Mouse (Mus musculus): ENCODE data around the gene Vps54. TPM values are rescaled to one million over a fixed set of nuclear protein-coding genes. Genes with fewer than 3 reads are reported as not detected.
"Not testable (repeated sequence)": the region's sequence is repeated elsewhere in the genome, so short reads cannot be mapped to it uniquely, and the experiment has no call there.

Gene Vps54
- total RNA-seq (2012; rRNA removed) (20.4 and 24.7 TPM in 2 replicates), total RNA-seq (2014; rRNA removed) (37.5 and 43.5 TPM in 2 replicates), polyA plus RNA-seq (2012; ENCODE audit: insufficient read length, low read depth) (22.7 and 22.9 TPM in 2 replicates)

GRCm38 (mm10) chr11:21239021-21239661 lies at the start of gene Vps54:
Gene Vps54 (plus strand): TSS chr11:21239281.
- Histone ChIP-seq H3K79me2 (replicated peaks; ENCODE audit: control insufficient read depth, extremely low read depth, insufficient read depth, poor library complexity, severe bottlenecking) (peaks cover 45% of the 10 kb centered on the region), H3K4me1 (ENCODE audit: control insufficient read depth in 1 of 2, insufficient read depth in 2 of 2) (peaks cover 3 to 31% of the 10 kb centered on the region in 2 experiments; a peak in 3 of 4 replicates), H3K4me3 (replicated peaks in 1 of 3; ENCODE audit: low read depth in 2 of 3, low read length in 2 of 3, poor library complexity in 1 of 3) (peak within 1 kb of the TSS; percentile 71 to 99 (median 97)), H3K27ac (ENCODE audit: insufficient read depth, low read depth) (peak within 1 kb of the TSS; percentile 79), H3K27me3 (replicated peaks) (no peaks in the 10 kb centered on the region), H3K9me3 (replicated peaks; ENCODE audit: low read length) (no peaks in the 10 kb centered on the region), H3K4me2 (ENCODE audit: insufficient read depth, low read depth, poor library complexity, severe bottlenecking) (peak within 1 kb of the TSS; percentile 88), H3K36me3 (replicated peaks in 1 of 2; ENCODE audit: control insufficient read depth in 1 of 2, insufficient read depth in 1 of 2, low read length in 1 of 2) (no peaks in the 10 kb centered on the region), H3K9ac (ENCODE audit: insufficient read depth, low read depth) (peak within 1 kb of the TSS; percentile 87)
- TF ChIP-seq POLR2A (IDR thresholded peaks at IDR 0.05; ENCODE audit: low read depth, low read length), result peak; percentile 34; the same call in 1 of the 2 replicates
- TF ChIP-seq MXI1 (IDR thresholded peaks at IDR 0.05; ENCODE audit: low read depth, low read length), result peak; percentile 13; the same call in 1 of the 2 replicates
- TF ChIP-seq BHLHE40 (IDR thresholded peaks at IDR 0.05; ENCODE audit: low read depth, low read length), result 0 out of 2 replicates have a peak, but pooled peaks have one; percentile 13
- 0 out of 2 replicates have a peak, but pooled peaks have one; percentile 23 for TF ChIP-seq HCFC1 (IDR thresholded peaks at IDR 0.05; ENCODE audit: low read depth, low read length)
- TF ChIP-seq IRF4 (IDR thresholded peaks at IDR 0.05; ENCODE audit: low read depth, low read length), result peak; percentile 52; the same call in 1 of the 2 replicates
- no peak for TF ChIP-seq JUN (IDR thresholded peaks at IDR 0.05; ENCODE audit: insufficient read depth, low read depth, low read length)
- peak; percentile 99 for TF ChIP-seq UBTF (IDR thresholded peaks at IDR 0.05; ENCODE audit: low read depth, low read length)
- TF ChIP-seq ZKSCAN1 (IDR thresholded peaks at IDR 0.05; ENCODE audit: borderline replicate concordance, low read depth, low read length), result no peak
- dilution Hi-C loops (cut with MboI; ENCODE audit: extremely low pct_ligation_motif_present, extremely low pct_unique_long_range_greater_than_20kb, low sequenced_read_pairs) (no loop called here), in situ Hi-C loops (cut with MboI; ENCODE audit: low pct_ligation_motif_present, low pct_unique_long_range_greater_than_20kb, low sequenced_read_pairs) (no loop called here)
- peak; percentile 45 for DNase-seq (ENCODE audit: extremely low read depth)

GRCm38 (mm10) chr11:21191821-21192220 lies 47.3 kb upstream of the Vps54 start:
- H3K27me3 ChIP-seq (replicated peaks); H3K4me3 ChIP-seq (replicated peaks in 1 of 3; ENCODE audit: low read depth in 2 of 3, low read length in 2 of 3, poor library complexity in 1 of 3); H3K4me1 ChIP-seq (ENCODE audit: control insufficient read depth in 1 of 2, insufficient read depth in 2 of 2); H3K27ac ChIP-seq (ENCODE audit: insufficient read depth, low read depth); dilution Hi-C loops (cut with MboI; ENCODE audit: extremely low pct_ligation_motif_present, extremely low pct_unique_long_range_greater_than_20kb, low sequenced_read_pairs); H3K9ac ChIP-seq (ENCODE audit: insufficient read depth, low read depth); DNase-seq (ENCODE audit: extremely low read depth); H3K36me3 ChIP-seq (replicated peaks in 1 of 2; ENCODE audit: control insufficient read depth in 1 of 2, insufficient read depth in 1 of 2, low read length in 1 of 2); H3K79me2 ChIP-seq (replicated peaks; ENCODE audit: control insufficient read depth, extremely low read depth, insufficient read depth, poor library complexity, severe bottlenecking); H3K4me2 ChIP-seq (ENCODE audit: insufficient read depth, low read depth, poor library complexity, severe bottlenecking): not testable (repeated sequence)
- H3K9me3 ChIP-seq (replicated peaks; ENCODE audit: low read length), result peaks cover 21% of the 10 kb centered on the region
- in situ Hi-C loops (cut with MboI; ENCODE audit: low pct_ligation_motif_present, low pct_unique_long_range_greater_than_20kb, low sequenced_read_pairs), result loop anchor here (25.0 kb wide), 1 partner anchor 730 kb away; no protein-coding TSS in a partner anchor
- TF ChIP-seq EP300 (IDR thresholded peaks at IDR 0.05; ENCODE audit: low read length) (peak; percentile 61), TCF12 (IDR thresholded peaks at IDR 0.05; ENCODE audit: low read depth, low read length) (peak; percentile 28; the same call in 1 of the 2 replicates)

- no peak for DNase-seq (ENCODE audit: extremely low read depth)
- no peaks in the 10 kb centered on the region for H3K36me3 ChIP-seq (replicated peaks in 1 of 2; ENCODE audit: control insufficient read depth in 1 of 2, insufficient read depth in 1 of 2, low read length in 1 of 2)
- peaks cover 13% of the 10 kb centered on the region for H3K9me3 ChIP-seq (replicated peaks; ENCODE audit: low read length)
- no peak overlapping the region for H3K4me2 ChIP-seq (ENCODE audit: insufficient read depth, low read depth, poor library complexity, severe bottlenecking)
- no peaks in the 10 kb centered on the region for H3K27me3 ChIP-seq (replicated peaks)
- in situ Hi-C loops (cut with MboI; ENCODE audit: low pct_ligation_motif_present, low pct_unique_long_range_greater_than_20kb, low sequenced_read_pairs) (loop anchor here (25.0 kb wide), 1 partner anchor 733 kb away; no protein-coding TSS in a partner anchor), dilution Hi-C loops (cut with MboI; ENCODE audit: extremely low pct_ligation_motif_present, extremely low pct_unique_long_range_greater_than_20kb, low sequenced_read_pairs) (no loop called here)
- TF ChIP-seq ZC3H11A (IDR thresholded peaks at IDR 0.05; ENCODE audit: low read depth, low read length) (no peak), MYC (IDR thresholded peaks at IDR 0.05; ENCODE audit: low read depth, low read length) (no peak), CHD2 (IDR thresholded peaks at IDR 0.05; ENCODE audit: low read length) (no peak), JUN (IDR thresholded peaks at IDR 0.05; ENCODE audit: insufficient read depth, low read depth, low read length) (no peak), MAFK (IDR thresholded peaks at IDR 0.05; ENCODE audit: insufficient replicate concordance, low read length) (no peak), POLR2A (IDR thresholded peaks at IDR 0.05; ENCODE audit: low read depth, low read length) (no peak), POLR2AphosphoS2 (IDR thresholded peaks at IDR 0.05; ENCODE audit: low read depth, low read length) (no peak), MAZ (IDR thresholded peaks at IDR 0.05; ENCODE audit: low read depth, low read length) (no peak), ETS1 (conservative IDR thresholded peaks at IDR 0.05; ENCODE audit: low read depth, low read length) (no peak), SMC3 (IDR thresholded peaks at IDR 0.05; ENCODE audit: low read depth, low read length) (no peak), BHLHE40 (IDR thresholded peaks at IDR 0.05; ENCODE audit: low read depth, low read length) (no peak), USF1 (IDR thresholded peaks at IDR 0.05; ENCODE audit: low read depth, low read length) (no peak), ZKSCAN1 (IDR thresholded peaks at IDR 0.05; ENCODE audit: borderline replicate concordance, low read depth, low read length) (no peak), NRF1 (IDR thresholded peaks at IDR 0.05; ENCODE audit: low read depth, low read length) (no peak), ZNF384 (IDR thresholded peaks at IDR 0.05; ENCODE audit: low read depth, low read length) (no peak), UBTF (IDR thresholded peaks at IDR 0.05; ENCODE audit: low read depth, low read length) (no peak), SIN3A (IDR thresholded peaks at IDR 0.05; ENCODE audit: low read length) (no peak)
- H3K4me3 ChIP-seq (replicated peaks in 1 of 3; ENCODE audit: low read depth in 2 of 3, low read length in 2 of 3, poor library complexity in 1 of 3), result no peak overlapping the region
- H3K9ac ChIP-seq (ENCODE audit: insufficient read depth, low read depth), result no peak overlapping the region
- no peak overlapping the region for H3K27ac ChIP-seq (ENCODE audit: insufficient read depth, low read depth)
- no peaks in the 10 kb centered on the region for H3K79me2 ChIP-seq (replicated peaks; ENCODE audit: control insufficient read depth, extremely low read depth, insufficient read depth, poor library complexity, severe bottlenecking)
- H3K4me1 ChIP-seq (ENCODE audit: control insufficient read depth in 1 of 2, insufficient read depth in 2 of 2), result peaks cover 2 to 9% of the 10 kb centered on the region in 2 experiments; a peak in 3 of 4 replicates
These were observed 44.2 kb upstream of the Vps54 start for GRCm38 (mm10) chr11:21194851-21195250.
